Mouse (Mus musculus): ENCODE data around the gene Cdkn3.
"Not testable (repeated sequence)": the region's sequence is repeated elsewhere in the genome, so short reads cannot be mapped to it uniquely, and the experiment has no call there.

DNA sequence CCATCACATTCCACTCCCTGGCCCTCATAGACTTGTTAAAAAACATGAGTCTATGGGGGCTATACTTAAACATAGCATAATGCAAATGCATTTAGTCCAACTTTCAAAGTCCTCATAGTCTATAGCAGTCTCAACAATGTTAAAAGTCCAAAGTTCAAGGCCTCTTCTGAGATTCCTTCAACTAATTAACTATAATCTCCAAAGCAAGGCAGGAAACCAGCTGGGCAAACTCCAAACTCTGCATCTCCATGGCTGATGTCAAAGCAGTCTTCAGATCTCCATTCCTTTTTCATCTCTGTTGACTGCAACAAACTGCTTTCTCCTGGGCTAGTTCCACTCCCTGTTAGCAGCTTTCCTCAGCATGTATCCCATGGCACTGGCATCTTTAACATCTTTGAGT is 23.0 kb upstream of the Cdkn3 start:
- not testable (repeated sequence) for TF ChIP-seq TAL1, GATA1 (IDR thresholded peaks at IDR 0.05; ENCODE audit: low read length)

Data from erythroblast, embryonic 14.5 days (primary cell).